Mouse (Mus musculus): ENCODE measurements around the gene Fam19a1.

GRCm38 (mm10) chr6:96373274-96373673, 260.3 kb downstream of the Fam19a1 start:
- TF ChIP-seq POLR2A (IDR thresholded peaks at IDR 0.05; ENCODE audit: control insufficient read depth, low read depth, low read length) (no peak), CTCF (IDR thresholded peaks at IDR 0.05; ENCODE audit: control insufficient read depth, insufficient read depth, insufficient replicate concordance, low read depth, low read length) (no peak)

Measured in testis, adult 2 months (tissue).